Mouse (Mus musculus) embryonic facial prominence, embryonic 10.5 days (tissue): ENCODE measurements around the gene Mreg. TPM values are rescaled to one million over a fixed set of nuclear protein-coding genes. Genes with fewer than 3 reads are reported as not detected.
"Not testable (repeated sequence)": the region's sequence is repeated elsewhere in the genome, so short reads cannot be mapped to it uniquely, and the experiment has no call there.

Source experiments
- DNase-seq: peaks from one replicate; pipeline ENCODE4 v3.0.0-alpha.2; 2017; ENCODE audit warnings: low spot score
- H3K27ac ChIP-seq: fragments of 300-500 bp; sonication (generic); replicated peaks from 2 replicates; pipeline ENCODE4 v1.5.1; 2016; ENCODE audit warnings: mild to moderate bottlenecking
- H3K27me3 ChIP-seq: fragments of 300-500 bp; sonication (generic); replicated peaks from 2 replicates; pipeline ENCODE4 v1.6.1; 2016; ENCODE audit warnings: low read depth, mild to moderate bottlenecking; ENCODE audit not compliant: poor library complexity, severe bottlenecking
- H3K36me3 ChIP-seq: fragments of 300-500 bp; sonication (generic); replicated peaks from 2 replicates; pipeline ENCODE4 v1.6.1; 2016; ENCODE audit warnings: mild to moderate bottlenecking, moderate library complexity
- H3K4me1 ChIP-seq: fragments of 300-500 bp; sonication (generic); 2 replicates; pipeline ENCODE4 v1.6.1; 2016
- H3K4me3 ChIP-seq: fragments of 300-500 bp; sonication (generic); 2 replicates; pipeline ENCODE4 v1.5.1; 2016; ENCODE audit warnings: mild to moderate bottlenecking, moderate library complexity
- H3K9me3 ChIP-seq: fragments of 300-500 bp; sonication (generic); 2 replicates; pipeline ENCODE4 v1.6.1; 2016; ENCODE audit warnings: mild to moderate bottlenecking
- WGBS: fragments of 180-500 bp; shearing (Covaris S2); methylation state at CpG from one replicate; pipeline ENCODE4 v1.1.7; 2016; 5-methylcytosine and 5-hydroxymethylcytosine counted together
- polyA plus RNA-seq: library from polyadenylated mRNA; unstranded; fragments of >200 nt; fragmentation: Nextera tagmentation; extraction: Ambion mirVana; gene quantifications from 2 replicates; pipeline ENCODE4 v1.2.1, GENCODE M21; 2016

Mreg gene
- polyA plus RNA-seq, 1 experiment from 2014 or later: 21.1 TPM

DNA sequence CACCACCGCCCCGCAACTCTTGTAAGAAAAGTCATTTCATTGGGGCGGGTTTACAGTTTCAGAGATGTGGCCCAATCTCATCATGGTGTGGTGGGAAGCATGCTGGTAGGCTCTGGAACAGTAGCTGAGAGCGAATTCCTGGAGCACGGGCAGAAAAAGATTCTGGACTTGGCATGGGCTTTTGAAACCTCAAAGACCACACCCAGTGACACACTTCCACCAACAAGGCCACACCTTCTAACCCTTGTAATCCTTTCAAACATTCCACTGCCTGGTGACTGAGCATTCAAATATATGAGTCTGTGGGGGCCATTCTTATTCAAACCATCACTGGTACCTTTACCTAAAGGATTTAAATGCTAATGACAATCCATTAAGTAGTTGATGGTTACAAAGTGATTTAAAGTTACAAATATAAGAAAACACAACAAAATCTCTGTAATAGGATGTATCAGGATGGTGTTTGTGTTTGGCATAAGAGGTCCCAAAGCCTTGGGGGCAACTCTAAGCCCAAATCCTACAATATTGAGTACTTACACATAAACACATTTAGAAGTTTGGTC is 30.6 kb upstream of the Mreg start:
- Histone ChIP-seq H3K27ac (no peak overlapping the region), H3K9me3 (no peaks in the 10 kb centered on the region), H3K4me3 (no peak overlapping the region), H3K36me3 (no peaks in the 10 kb centered on the region), H3K27me3 (no peaks in the 10 kb centered on the region), H3K4me1 (peaks cover 9% of the 10 kb centered on the region)
- WGBS: 84% methylated on average over 5 of the region's 5 CpGs
- no peak for DNase-seq

DNA sequence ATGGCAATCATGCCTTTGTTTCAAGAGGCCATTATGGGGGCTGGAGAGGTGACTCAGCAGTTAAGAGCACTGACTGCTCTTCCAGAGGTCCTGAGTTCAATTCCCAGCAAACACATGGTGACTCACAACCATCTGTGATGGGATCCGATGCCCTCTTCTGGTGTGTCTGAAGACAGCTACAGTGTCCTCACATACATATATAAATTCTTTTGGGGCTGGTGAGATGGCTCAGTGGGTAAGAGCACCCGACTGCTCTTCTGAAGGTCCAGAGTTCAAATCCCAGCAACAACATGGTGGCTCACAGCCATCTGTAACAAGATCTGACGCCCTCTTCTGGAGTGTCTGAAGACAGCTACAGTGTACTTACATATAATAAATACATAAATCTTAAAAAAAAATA is 27.0 kb upstream of the Mreg start:
- H3K27me3 ChIP-seq: peaks cover 16% of the 10 kb centered on the region
- not testable (repeated sequence) for DNase-seq, H3K4me3 ChIP-seq, H3K27ac ChIP-seq, H3K9me3 ChIP-seq, H3K36me3 ChIP-seq
- 76% methylated on average over 3 of the region's 3 CpGs for WGBS
- H3K4me1 ChIP-seq: peaks cover 17% of the 10 kb centered on the region

DNA sequence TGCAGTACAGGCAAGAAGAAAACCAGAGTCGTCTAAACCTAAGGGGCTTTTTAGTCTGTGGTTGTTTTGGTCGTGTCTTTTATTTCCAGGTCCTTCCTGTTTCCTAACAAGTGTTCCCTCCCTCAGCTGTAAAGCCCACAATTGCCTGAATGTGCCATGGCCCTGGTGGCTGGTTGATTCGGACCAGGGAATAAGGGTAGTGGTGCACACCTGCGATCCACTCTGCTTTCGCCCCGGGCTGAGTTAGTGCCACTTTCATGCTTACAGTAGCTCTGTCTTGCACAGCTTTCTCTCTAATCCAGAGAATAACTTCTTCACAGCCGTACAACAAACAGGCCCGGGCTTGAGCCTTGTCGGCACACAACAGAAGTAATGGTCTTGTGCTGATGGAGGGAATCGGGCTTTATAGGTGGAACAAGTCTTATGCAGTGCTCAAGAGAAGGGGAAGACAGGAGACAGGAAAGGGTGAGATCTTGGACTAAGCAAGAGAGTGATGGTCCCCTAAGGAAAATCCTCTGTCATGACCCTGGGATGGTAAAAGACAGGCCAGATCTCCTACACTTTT is 26.0 kb upstream of the Mreg start:
- WGBS: 64% methylated on average over 10 of the region's 10 CpGs
- H3K4me3 ChIP-seq: peak overlapping the region; percentile 6; the same call in 1 of the 2 replicates
- H3K27me3 ChIP-seq: peaks cover 26% of the 10 kb centered on the region
- DNase-seq: no peak
- peaks cover 14% of the 10 kb centered on the region for H3K4me1 ChIP-seq
- no peaks in the 10 kb centered on the region for H3K36me3 ChIP-seq
- no peaks in the 10 kb centered on the region for H3K9me3 ChIP-seq
- H3K27ac ChIP-seq: no peak overlapping the region

DNA sequence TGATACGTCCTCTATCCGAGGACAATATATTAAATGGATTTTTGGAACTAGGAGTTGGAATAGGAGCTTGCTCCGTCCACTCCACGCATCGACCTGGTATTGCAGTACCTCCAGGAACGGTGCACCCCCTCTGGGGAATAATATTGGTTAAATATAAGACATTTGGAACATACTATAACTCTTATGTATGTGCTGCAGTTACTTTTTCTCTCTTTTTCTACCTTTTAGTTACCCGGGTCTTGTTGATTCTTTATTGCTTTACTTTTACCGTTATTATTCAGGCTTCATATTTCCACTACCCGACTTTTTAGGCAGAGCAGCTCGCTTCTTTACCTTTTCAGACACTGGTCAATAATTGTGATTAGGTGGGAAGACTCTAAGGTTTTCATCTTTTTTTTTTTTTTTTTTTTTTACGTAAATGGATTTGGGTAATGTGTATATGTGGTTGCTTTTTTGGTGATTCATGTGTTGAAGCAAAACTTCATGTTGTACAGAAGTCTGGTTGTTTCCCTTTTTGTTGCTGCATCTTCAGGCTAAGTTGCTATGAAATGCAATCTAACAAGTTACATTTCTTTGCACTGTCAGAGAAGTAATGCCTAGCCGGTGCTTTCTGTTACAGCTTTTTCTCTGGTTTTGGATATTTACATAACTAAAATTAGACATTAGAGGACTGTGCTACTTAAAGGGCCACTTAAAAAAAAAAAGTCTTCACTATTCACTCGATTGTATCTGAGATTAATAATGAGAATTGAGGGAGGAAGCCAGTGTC is 25.1 kb upstream of the Mreg start:
- DNase-seq: peak; percentile 20
- WGBS: 9% methylated on average over 13 of the region's 13 CpGs
- H3K36me3 ChIP-seq: no peaks in the 10 kb centered on the region
- H3K27me3 ChIP-seq: peaks cover 30% of the 10 kb centered on the region
- peak overlapping the region; percentile 38; the same call in 1 of the 2 replicates for H3K4me3 ChIP-seq
- H3K27ac ChIP-seq: no peak overlapping the region
- no peaks in the 10 kb centered on the region for H3K9me3 ChIP-seq
- H3K4me1 ChIP-seq: peaks cover 14% of the 10 kb centered on the region

DNA sequence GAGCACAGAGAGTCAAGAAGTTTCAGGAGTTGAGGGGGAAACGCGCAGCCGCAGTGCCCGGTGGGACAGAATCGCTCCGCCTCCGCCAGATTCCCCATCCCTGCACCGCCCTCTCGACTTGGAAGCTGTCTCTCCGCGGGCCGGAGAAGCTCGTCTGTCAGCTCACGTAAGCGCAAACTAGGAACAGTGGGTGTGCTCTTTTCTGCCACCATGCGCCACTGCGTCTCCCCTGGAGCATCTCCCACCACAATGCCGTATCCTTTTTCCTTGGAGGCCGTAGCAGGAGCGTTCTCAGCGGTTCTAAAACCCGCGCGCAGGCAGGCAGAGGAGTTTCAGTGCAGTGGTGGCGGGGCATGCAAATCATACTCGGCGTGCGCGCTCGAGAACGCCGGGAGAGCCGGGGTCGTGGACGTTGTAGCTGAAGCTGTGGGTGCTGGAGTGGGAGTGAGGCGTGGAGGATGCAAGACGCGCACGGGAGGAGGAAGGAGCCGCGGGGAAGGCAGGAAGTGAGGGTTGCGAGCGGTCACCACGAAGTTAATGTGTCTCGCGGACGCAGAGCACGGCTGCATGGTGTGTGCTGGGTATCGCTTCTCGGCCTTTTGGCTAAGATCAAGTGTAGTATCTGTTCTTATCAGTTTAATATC is 24.4 kb upstream of the Mreg start:
- H3K9me3 ChIP-seq, H3K36me3 ChIP-seq: not testable (repeated sequence)
- Histone ChIP-seq H3K4me1 (peaks cover 14% of the 10 kb centered on the region), H3K27me3 (peaks cover 30% of the 10 kb centered on the region), H3K27ac (peak overlapping the region; percentile 85), H3K4me3 (peak overlapping the region; percentile 64)
- WGBS: under 1% methylated on average over 39 of the region's 50 CpGs
- peak; percentile 88 for DNase-seq

DNA sequence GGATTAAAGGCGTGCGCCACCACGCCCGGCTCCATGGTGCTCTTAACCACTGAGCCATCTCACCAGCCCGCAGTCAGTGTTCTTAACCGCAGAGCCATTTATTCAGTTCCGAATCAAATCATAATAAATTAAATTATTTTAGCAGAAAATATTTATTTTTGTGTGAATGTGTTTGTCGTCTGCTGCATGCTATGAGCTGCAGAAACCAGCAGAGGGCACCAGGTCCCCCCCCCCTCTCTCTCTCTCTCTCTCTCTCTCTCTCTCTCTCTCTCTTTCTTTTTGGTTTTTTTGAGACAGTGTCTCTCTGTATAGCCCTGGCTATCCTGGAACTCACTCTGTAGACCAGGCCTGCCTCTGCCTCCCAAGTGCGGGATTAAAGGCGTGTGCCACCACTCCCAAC is 20.5 kb upstream of the Mreg start:
- H3K4me1 ChIP-seq, H3K4me3 ChIP-seq, H3K27ac ChIP-seq, H3K36me3 ChIP-seq, DNase-seq, H3K9me3 ChIP-seq: not testable (repeated sequence)
- WGBS: 78% methylated on average over 10 of the region's 10 CpGs
- H3K27me3 ChIP-seq: peaks cover 30% of the 10 kb centered on the region

DNA sequence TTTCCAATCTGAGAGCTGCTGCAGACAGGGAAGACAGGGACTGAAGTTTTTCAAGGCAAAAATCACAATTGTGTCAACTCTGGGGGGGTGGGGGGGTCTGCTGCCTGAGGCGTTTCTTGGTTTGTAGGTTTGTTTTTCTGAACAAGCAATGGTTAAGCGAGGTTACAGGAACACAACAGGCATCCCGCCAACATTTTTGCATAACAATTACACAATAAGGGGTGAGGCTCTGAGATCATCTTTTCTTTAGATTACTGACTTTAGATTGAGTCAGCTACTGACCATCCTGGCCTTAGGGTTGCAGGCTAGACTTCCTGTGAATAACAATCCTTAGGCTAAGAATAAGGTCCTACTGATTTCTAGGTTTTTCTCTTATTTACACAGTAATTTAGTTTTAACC is 16.9 kb upstream of the Mreg start:
- no peaks in the 10 kb centered on the region for H3K9me3 ChIP-seq
- H3K27me3 ChIP-seq: peaks cover 29% of the 10 kb centered on the region
- no peaks in the 10 kb centered on the region for H3K36me3 ChIP-seq
- 40% methylated on average over 3 of the region's 3 CpGs for WGBS
- DNase-seq: no peak
- H3K4me1 ChIP-seq: peaks cover 4% of the 10 kb centered on the region; the same call in 1 of the 2 replicates
- no peak overlapping the region for H3K4me3 ChIP-seq
- no peak overlapping the region for H3K27ac ChIP-seq

DNA sequence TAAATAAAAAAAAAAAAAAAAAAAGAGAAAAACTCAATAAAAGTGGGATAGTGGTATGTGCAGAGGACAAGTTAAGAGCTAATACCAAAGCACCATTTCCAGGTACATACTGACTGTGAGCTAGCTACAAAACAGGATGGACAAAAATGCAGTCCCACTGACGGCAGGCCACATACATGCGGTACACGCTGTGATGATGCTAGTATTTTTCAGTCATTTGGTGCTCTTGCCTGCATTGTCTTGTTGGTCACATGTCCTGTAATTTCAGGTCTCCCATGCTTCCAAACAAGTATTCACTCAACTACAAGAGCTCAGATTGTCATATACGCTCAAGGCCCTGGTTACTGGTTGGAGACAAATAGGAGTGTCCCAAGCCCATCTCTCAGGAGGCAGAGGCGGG is 15.4 kb upstream of the Mreg start:
- H3K27me3 ChIP-seq: peaks cover 30% of the 10 kb centered on the region
- DNase-seq: no peak
- no peaks in the 10 kb centered on the region for H3K9me3 ChIP-seq
- 87% methylated on average over 5 of the region's 5 CpGs for WGBS
- no peaks in the 10 kb centered on the region for H3K36me3 ChIP-seq
- peaks cover 4% of the 10 kb centered on the region; the same call in 1 of the 2 replicates for H3K4me1 ChIP-seq
- no peak overlapping the region for H3K4me3 ChIP-seq
- no peak overlapping the region for H3K27ac ChIP-seq

DNA sequence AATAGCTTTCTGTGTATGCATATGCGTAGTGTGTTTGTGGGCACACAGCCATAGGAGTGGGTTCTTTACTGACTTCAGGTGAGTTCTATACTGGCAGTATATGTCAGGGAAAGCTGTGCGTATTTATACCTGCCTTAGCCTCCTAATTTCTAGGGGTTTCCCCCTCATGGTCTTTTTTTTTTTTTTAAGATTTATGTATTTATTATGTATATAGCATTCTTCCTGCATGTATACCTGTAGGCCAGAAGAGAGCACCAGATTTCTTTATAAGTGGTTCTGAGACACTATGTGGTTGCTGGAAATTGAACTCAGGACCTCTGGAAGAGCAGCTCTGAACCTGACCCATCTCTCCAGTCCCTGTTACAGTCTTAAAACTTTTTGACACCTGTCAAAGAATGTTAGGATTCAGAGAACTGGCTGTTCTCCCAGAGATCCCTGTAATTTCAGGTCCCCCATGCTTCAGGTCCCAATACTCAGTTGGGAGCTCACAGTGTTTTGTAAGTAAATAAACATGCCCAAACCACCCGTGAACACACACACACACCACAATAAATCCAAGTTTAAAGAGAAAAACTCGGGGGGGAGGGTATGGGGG is 14.9 kb upstream of the Mreg start:
- WGBS: 57% methylated on average over 4 of the region's 4 CpGs
- Histone ChIP-seq H3K27me3 (peaks cover 30% of the 10 kb centered on the region), H3K4me3 (no peak overlapping the region), H3K27ac (no peak overlapping the region), H3K36me3 (no peaks in the 10 kb centered on the region), H3K4me1 (peaks cover 4% of the 10 kb centered on the region; the same call in 1 of the 2 replicates), H3K9me3 (no peaks in the 10 kb centered on the region)
- DNase-seq: no peak

DNA sequence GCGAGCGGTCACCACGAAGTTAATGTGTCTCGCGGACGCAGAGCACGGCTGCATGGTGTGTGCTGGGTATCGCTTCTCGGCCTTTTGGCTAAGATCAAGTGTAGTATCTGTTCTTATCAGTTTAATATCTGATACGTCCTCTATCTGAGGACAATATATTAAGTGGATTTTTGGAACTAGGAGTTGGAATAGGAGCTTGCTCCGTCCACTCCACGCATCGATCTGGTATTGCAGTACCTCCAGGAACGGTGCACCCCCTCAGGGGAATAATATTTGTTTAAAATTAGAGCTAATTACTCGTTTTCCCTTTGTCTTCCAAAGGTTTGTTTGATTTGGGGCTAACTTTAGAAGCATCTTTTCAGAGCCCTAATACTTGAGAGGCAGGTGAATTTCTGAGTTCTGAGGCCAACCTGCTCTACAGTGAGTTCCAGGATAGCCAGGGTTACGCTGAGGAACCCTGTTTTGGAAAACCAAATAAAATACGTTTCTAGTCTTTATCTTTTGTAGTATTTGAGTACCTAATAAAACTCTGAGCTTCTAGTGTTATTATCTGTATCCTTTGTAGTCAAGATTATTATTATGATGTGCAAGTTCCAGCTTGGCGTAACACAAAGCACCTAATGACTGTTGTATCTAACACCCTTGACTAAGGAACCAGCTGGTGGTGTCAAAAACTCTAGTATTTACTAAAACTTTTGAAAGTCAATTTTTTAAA is 14.2 kb upstream of the Mreg start:
- Histone ChIP-seq H3K9me3 (no peaks in the 10 kb centered on the region), H3K4me1 (peaks cover 4% of the 10 kb centered on the region; the same call in 1 of the 2 replicates), H3K36me3 (no peaks in the 10 kb centered on the region), H3K27ac (no peak overlapping the region), H3K27me3 (peaks cover 30% of the 10 kb centered on the region), H3K4me3 (0 out of 2 replicates have a peak overlapping the region, but pooled peaks have one; percentile 51)
- under 1% methylated on average over 12 of the region's 18 CpGs for WGBS
- peak; percentile 79 for DNase-seq

DNA sequence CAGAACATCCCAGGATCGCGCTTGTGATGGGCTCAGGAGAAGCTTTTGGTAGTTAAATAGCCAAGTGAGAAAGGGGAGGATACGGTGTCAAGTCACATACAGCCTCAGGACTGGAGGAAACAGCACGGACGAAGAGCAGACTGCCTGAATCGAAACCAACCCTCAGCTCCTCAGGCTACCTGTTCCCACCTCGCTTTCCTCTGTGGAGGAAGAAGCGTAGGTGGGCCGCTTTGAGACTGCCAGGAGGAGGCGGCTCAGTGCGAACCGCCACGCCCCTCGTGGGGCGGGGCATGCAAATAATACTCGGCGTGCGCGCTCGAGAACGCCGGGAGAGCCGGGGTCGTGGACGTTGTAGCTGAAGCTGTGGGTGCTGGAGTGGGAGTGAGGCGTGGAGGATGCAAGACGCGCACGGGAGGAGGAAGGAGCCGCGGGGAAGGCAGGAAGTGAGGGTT is 13.6 kb upstream of the Mreg start:
- H3K4me3 ChIP-seq: peak overlapping the region; percentile 51

More for the DNA sequence above, 13.6 kb upstream of the Mreg start:
- not testable (repeated sequence) for H3K9me3 ChIP-seq, H3K36me3 ChIP-seq, H3K4me1 ChIP-seq
- Histone ChIP-seq H3K27me3 (peaks cover 30% of the 10 kb centered on the region), H3K27ac (peak overlapping the region; percentile 85)
- peak; percentile 89 for DNase-seq
- WGBS: 1% methylated on average over 26 of the region's 31 CpGs
